Comparison of ENCODE assay signal across 11 mouse cellular contexts in genomic region chr17:15585691-15586090, GRCm38 (mm10). TPM values are rescaled to one million over a fixed set of nuclear protein-coding genes. Genes with fewer than 3 reads are reported as not detected.
DNase-seq lines count a peak whose midpoint lies in the region; ATAC-seq and TF ChIP-seq lines count a peak whose summit lies in the region.
"Had no signal": no experiment of that assay in that cellular context is flagged by ENCODE, and none has a peak within 500 bp of the region (broad histone marks: within the 10 kb centered on the region; RNA-seq: fewer than 3 reads in every experiment).

No protein-coding gene starts in this region.

- intact Hi-C loops in left cerebral cortex, adult 2 months (cut with DNase I), result no loop called here
- intact Hi-C loops in left cerebral cortex, postnatal 4 days (cut with DNase I), result no loop called here

- no peak for DNase-seq in left cerebral cortex, adult 2 months (ENCODE audit: extremely low spot score in 1 of 2, low spot score in 2 of 2)
- DNase-seq in left cerebral cortex, postnatal 4 days, result no peak
- peak; percentile 70 for DNase-seq in CD4-positive, CD25-positive, alpha-beta regulatory T cell, adult 2 months (ENCODE audit: low read depth, low spot score)
- peak; percentile 24 for DNase-seq in G1E (ENCODE audit: low spot score)
- DNase-seq in induced T-regulatory cell, adult 2 months (ENCODE audit: low read depth), result peak; percentile 66
- DNase-seq in thymus, postnatal 14 days, result no peak
- DNase-seq: adrenal gland, postnatal 14 days; layer of hippocampus, postnatal 36 days; lung, postnatal 14 days had no signal

- no peak overlapping the region for H3K27ac ChIP-seq in left cerebral cortex, adult 2 months
- H3K27ac ChIP-seq: intestine, embryonic 15.5 days had no signal

- no peaks in the 10 kb centered on the region for H3K36me3 ChIP-seq in G1E (replicated peaks)
- H3K36me3 ChIP-seq: intestine, embryonic 15.5 days had no signal

- ATAC-seq in G1E (ENCODE audit: extremely low read depth, insufficient number of reproducible peaks, low FRiP score, poor library complexity, severe bottlenecking), result no peak
- no peak for ATAC-seq in megakaryocyte-erythroid progenitor cell, adult 5-6 weeks (replicated peaks; ENCODE audit: low FRiP score, low TSS enrichment, poor library complexity, severe bottlenecking)
- ATAC-seq: intestine, embryonic 15.5 days had no signal

- H3K4me3 ChIP-seq in left cerebral cortex, adult 2 months, result no peak overlapping the region
- H3K4me3 ChIP-seq in G1E (ENCODE audit: low read depth, low read length), result no peak overlapping the region
- H3K4me3 ChIP-seq: intestine, embryonic 15.5 days had no signal

- peaks cover 3% of the 10 kb centered on the region; the same call in 1 of the 2 replicates for H3K4me1 ChIP-seq in G1E (ENCODE audit: insufficient read depth, low read depth, low read length)
- H3K4me1 ChIP-seq: intestine, embryonic 15.5 days had no signal

- no peaks in the 10 kb centered on the region for H3K9me3 ChIP-seq in G1E (replicated peaks)
- H3K9me3 ChIP-seq: intestine, embryonic 15.5 days had no signal

- TF ChIP-seq CTCF in left cerebral cortex, adult 2 months (IDR thresholded peaks at IDR 0.05), result peak; percentile 33
- peak; percentile 40; the same call in 1 of the 2 replicates for TF ChIP-seq CTCF in G1E (IDR thresholded peaks at IDR 0.05; ENCODE audit: low read depth, low read length)

- H3K27me3 ChIP-seq in G1E (ENCODE audit: insufficient read depth, low read length), result peaks cover 10% of the 10 kb centered on the region; the same call in 1 of the 2 replicates
- H3K27me3 ChIP-seq: intestine, embryonic 15.5 days had no signal

RNA-seq across cellular contexts. Expression of gene Prdm9, which starts 21.5 kb away (rescaled TPM):
- total RNA-seq in left cerebral cortex, adult 2 months (2021), result 1 to 10 TPM; 2.9 to 3.1 TPM
- total RNA-seq in left cerebral cortex, postnatal 4 days (2021), result 1 to 10 TPM; 2.8 to 3.2 TPM
- total RNA-seq in G1E (2014; fragmentation: Nextera tagmentation) (9.2 and 16.0 TPM in 2 replicates), G1E (2017) (3.2 and 5.4 TPM in 2 replicates)
- 1.1 TPM in 2 replicates for polyA plus RNA-seq in G1E (2012)
- total RNA-seq in megakaryocyte-erythroid progenitor cell, adult 5-6 weeks (2014; fragmentation: Nextera tagmentation), result 3.0 and 9.8 TPM in 2 replicates
- 0.91 and 1.3 TPM in 2 replicates for total RNA-seq in megakaryocyte-erythroid progenitor cell, adult 5-6 weeks (2017)

RNA-seq across cellular contexts. Expression of gene Pdcd2, which starts 58.6 kb away (rescaled TPM):
- 10 to 100 TPM; 19.1 to 21.0 TPM for total RNA-seq in left cerebral cortex, adult 2 months (2021)
- 10 to 100 TPM; 23.2 to 24.3 TPM for total RNA-seq in left cerebral cortex, postnatal 4 days (2021)
- 102 and 105 TPM in 2 replicates for total RNA-seq in G1E (2014; fragmentation: Nextera tagmentation)
- total RNA-seq in G1E (2017), result 156 and 179 TPM in 2 replicates
- polyA plus RNA-seq in G1E (2012), result 230 and 314 TPM in 2 replicates
- total RNA-seq in megakaryocyte-erythroid progenitor cell, adult 5-6 weeks (2014; fragmentation: Nextera tagmentation), result 59.7 and 79.5 TPM in 2 replicates
- total RNA-seq in megakaryocyte-erythroid progenitor cell, adult 5-6 weeks (2017), result 142 and 152 TPM in 2 replicates

Comparison
In these comparisons a context has a peak if more than half of its experiments do, and no peak if none do; other contexts are left out.
1. DNase-seq: peak in CD4-positive, CD25-positive, alpha-beta regulatory T cell, adult 2 months (single experiment), G1E (single experiment) and induced T-regulatory cell, adult 2 months (single experiment); none in left cerebral cortex, adult 2 months (0 of 2), left cerebral cortex, postnatal 4 days (single experiment) and thymus, postnatal 14 days (single experiment).